Mouse (Mus musculus) neural tube, embryonic 14.5 days (tissue): ENCODE results near the gene Astn2. TPM values are rescaled to one million over a fixed set of nuclear protein-coding genes. Genes with fewer than 3 reads are reported as not detected.
"Not testable (repeated sequence)": the region's sequence is repeated elsewhere in the genome, so short reads cannot be mapped to it uniquely, and the experiment has no call there.

Experiments used
- ATAC-seq: fragments of 200-750 bp; cut with Nextera tagmentation; 2 replicates; pipeline ENCODE4 v1.8.0; 2017; ENCODE audit warnings: low read depth, mild to moderate bottlenecking, moderate TSS enrichment, moderate library complexity
- H3K27ac ChIP-seq: fragments of 300-500 bp; sonication (generic); 2 replicates; pipeline ENCODE4 v1.5.1; 2014; ENCODE audit warnings: low read depth, mild to moderate bottlenecking, control low read depth, low read length, moderate library complexity, mixed read lengths
- H3K27me3 ChIP-seq: fragments of 300-500 bp; sonication (generic); 2 replicates; pipeline ENCODE4 v1.6.1; 2014; ENCODE audit warnings: low read length; ENCODE audit not compliant: control insufficient read depth, insufficient read depth
- H3K36me3 ChIP-seq: fragments of 300-500 bp; sonication (generic); 2 replicates; pipeline ENCODE4 v1.6.1; 2014; ENCODE audit warnings: low read length, mixed read lengths; ENCODE audit not compliant: control insufficient read depth, insufficient read depth
- H3K4me1 ChIP-seq: fragments of 300-500 bp; sonication (generic); 2 replicates; pipeline ENCODE4 v1.6.1; 2014; ENCODE audit warnings: low read length; ENCODE audit not compliant: control insufficient read depth, insufficient read depth
- H3K4me2 ChIP-seq: fragments of 300-500 bp; sonication (generic); 2 replicates; pipeline ENCODE4 v1.6.1; 2014; ENCODE audit warnings: mild to moderate bottlenecking, low read depth, low read length, control low read depth
- H3K4me3 ChIP-seq: fragments of 300-500 bp; sonication (generic); 2 replicates; pipeline ENCODE4 v1.5.1; 2014; ENCODE audit warnings: low read depth, low read length, control low read depth, mixed read lengths
- H3K9ac ChIP-seq: fragments of 300-500 bp; sonication (generic); replicated peaks from 2 replicates; pipeline ENCODE4 v1.6.1; 2014; ENCODE audit warnings: low read depth, mild to moderate bottlenecking, control low read depth, low read length, mixed read lengths
- H3K9me3 ChIP-seq: fragments of 300-500 bp; sonication (generic); 2 replicates; pipeline ENCODE4 v1.6.1; 2016; ENCODE audit warnings: low read length; ENCODE audit not compliant: control insufficient read depth
- WGBS: fragments of 180-500 bp; shearing (Covaris S2); extraction: QIAGEN DNeasy Blood & Tissue Kit; methylation state at CpG from one replicate; pipeline ENCODE4 v1.1.7; 2014; 5-methylcytosine and 5-hydroxymethylcytosine counted together
- polyA plus RNA-seq: library from polyadenylated mRNA; unstranded; fragments of >200 nt; fragmentation: Nextera tagmentation; extraction: Ambion mirVana; gene quantifications from 2 replicates; pipeline ENCODE4 v1.2.1, GENCODE M21; 2014

Gene Astn2
- polyA plus RNA-seq, 1 experiment from 2014 or later, result 6.3 TPM

DNA sequence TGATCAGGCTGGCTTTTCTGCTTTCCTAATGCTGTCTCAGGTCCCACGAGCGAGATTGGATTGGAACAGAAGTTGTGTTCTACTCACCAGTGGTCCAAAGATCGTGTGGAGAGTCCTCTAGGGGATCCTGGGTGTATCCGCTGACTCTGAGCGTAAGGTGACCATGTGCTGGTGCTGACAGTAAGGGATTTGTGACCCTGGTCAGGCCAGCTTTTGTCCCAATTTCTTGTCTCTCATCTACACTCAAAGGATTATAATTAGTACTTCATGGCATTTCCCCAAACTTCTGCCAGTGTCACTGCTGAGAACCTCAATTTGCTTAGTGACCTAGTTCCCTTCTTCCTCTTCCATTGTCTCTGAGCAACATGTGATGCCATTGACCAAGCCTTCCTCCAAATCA lies 710.4 kb downstream of the Astn2 start:
- H3K36me3 ChIP-seq, result no peaks in the 10 kb centered on the region
- H3K9ac ChIP-seq, result no peak overlapping the region
- H3K9me3 ChIP-seq, result no peaks in the 10 kb centered on the region
- no peak overlapping the region for H3K4me2 ChIP-seq
- H3K27me3 ChIP-seq, result no peaks in the 10 kb centered on the region
- no peak for ATAC-seq
- no peaks in the 10 kb centered on the region for H3K4me1 ChIP-seq
- WGBS, result 85% methylated on average over 5 of the region's 5 CpGs
- no peak overlapping the region for H3K4me3 ChIP-seq
- no peak overlapping the region for H3K27ac ChIP-seq

DNA sequence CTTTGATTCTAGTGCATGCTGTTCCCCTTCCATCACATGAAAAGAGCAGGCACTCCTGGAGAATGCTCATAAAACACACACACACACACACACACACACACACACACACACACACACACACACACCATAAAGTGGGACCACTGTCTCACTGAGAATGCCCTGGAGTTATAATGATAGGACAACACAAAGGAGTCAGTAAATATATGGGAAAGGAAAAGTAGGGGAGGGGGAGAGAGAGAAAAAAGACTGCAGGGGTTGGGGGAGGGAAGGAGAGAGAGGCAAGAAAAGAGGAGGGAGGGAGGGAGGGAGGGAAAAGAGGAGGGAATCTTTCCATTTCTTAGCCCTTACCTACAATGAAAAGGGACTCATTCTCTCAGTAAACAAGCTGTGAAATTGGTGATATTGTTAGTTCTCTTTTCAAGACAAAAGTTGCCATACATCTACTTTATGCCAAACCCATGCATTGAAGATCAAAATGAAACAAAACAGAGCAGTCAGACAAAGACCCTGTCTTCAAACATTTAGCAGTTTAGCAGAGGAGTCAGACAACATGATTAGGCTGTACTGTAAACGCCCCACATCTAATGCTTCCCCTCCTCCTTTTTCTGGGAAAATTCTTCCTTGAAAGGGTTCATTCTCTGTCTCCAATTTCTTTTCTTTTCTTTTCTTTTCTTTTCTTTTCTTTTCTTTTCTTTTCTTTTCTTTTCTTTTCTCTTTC lies 717.2 kb downstream of the Astn2 start:
- H3K36me3 ChIP-seq, result no peaks in the 10 kb centered on the region
- no peak overlapping the region for H3K4me2 ChIP-seq
- H3K4me1 ChIP-seq, result no peaks in the 10 kb centered on the region
- H3K9ac ChIP-seq, result no peak overlapping the region
- H3K27ac ChIP-seq, result no peak overlapping the region
- ATAC-seq, result peak; percentile 87
- no peak overlapping the region for H3K4me3 ChIP-seq
- H3K27me3 ChIP-seq, result no peaks in the 10 kb centered on the region
- H3K9me3 ChIP-seq, result no peaks in the 10 kb centered on the region
- 10% methylated on average over 1 of the region's 1 CpGs for WGBS

DNA sequence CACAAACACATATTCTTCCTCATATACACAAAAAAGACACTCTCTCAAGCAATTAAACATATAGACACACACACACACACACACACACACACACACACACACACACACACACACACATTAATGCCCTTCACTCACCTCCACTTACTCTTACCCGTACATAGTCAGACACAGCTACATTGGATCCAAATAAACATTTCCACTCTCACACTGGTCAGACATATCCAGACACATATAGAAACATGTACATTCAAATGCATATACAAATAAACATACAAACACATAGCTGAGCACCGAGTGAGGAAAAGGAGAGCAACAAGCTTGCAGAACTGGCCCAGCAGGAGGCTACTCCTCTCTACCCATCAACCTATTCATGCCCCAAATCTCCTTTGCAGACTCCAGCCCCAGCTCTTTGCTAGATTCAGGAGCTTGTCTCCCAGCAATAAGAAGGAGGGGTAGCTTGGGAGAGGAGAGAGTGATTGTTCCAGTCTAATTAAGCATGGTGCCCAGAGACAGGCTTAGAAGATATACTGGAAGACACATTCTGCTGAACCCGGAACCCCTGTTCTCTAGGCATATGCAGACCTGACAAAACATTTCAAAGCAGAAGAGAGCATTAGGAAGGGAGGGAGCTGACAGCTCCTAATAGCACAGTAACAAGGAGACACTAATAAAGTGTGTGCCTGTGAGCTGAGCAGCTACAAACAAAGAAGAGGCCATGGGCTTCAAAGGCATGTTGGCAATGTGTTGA lies 718.0 kb downstream of the Astn2 start:
- H3K27ac ChIP-seq, result peak overlapping the region; percentile 10; the same call in 1 of the 2 replicates
- no peaks in the 10 kb centered on the region for H3K4me1 ChIP-seq
- WGBS, result 15% methylated on average over 3 of the region's 3 CpGs

DNA sequence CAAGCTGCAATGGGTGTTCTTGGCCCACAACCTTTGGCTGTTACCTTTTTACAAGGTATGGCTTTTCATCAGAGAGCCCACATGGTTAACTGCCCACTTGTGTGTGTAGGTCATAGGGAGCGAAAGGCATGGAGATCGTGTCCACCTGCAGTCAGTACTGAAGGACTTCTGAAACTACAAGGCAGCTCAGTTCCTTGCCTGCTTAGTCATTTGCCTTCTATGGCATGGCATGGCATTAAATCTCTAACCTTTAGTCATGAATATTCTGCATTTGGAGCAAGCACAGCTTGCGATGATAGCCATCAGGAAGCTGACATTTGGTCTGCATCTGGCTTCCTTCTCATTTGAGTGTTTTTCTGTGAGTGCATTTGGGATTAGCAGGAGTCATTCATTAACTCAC lies 720.0 kb downstream of the Astn2 start:
- H3K36me3 ChIP-seq, result no peaks in the 10 kb centered on the region
- no peak overlapping the region for H3K4me2 ChIP-seq
- no peak overlapping the region for H3K4me3 ChIP-seq
- no peak for ATAC-seq
- WGBS, result 81% methylated on average over 3 of the region's 3 CpGs
- no peak overlapping the region for H3K9ac ChIP-seq
- H3K4me1 ChIP-seq, result no peaks in the 10 kb centered on the region
- no peaks in the 10 kb centered on the region for H3K9me3 ChIP-seq
- H3K27me3 ChIP-seq, result no peaks in the 10 kb centered on the region
- H3K27ac ChIP-seq, result no peak overlapping the region

More for the DNA sequence above, 718.0 kb downstream of the Astn2 start:
- Histone ChIP-seq H3K9ac (no peak overlapping the region), H3K4me2 (no peak overlapping the region), H3K27me3 (no peaks in the 10 kb centered on the region), H3K4me3 (no peak overlapping the region), H3K36me3 (no peaks in the 10 kb centered on the region), H3K9me3 (no peaks in the 10 kb centered on the region)
- ATAC-seq, result peak; percentile 87

DNA sequence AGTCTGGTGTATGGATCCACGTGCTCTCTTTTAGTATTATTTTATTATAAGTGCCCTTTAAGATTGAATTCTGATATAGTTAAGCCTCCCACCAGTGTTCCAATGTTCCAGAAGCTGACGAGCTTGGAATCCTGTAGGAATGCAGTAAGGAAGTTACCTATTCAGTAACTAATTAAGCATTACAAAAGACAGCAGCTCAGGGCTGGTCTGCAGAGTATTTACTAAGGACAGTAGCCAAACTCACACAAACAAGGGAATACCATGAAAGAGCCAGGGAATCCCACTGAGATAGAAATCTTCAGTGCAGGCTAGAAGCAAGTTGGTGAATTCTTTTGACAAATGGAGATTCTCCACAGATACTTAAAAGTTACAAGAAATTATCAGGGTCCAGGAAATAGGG lies 724.6 kb downstream of the Astn2 start:
- H3K36me3 ChIP-seq, H3K4me3 ChIP-seq, H3K9ac ChIP-seq, H3K27ac ChIP-seq, H3K27me3 ChIP-seq, H3K9me3 ChIP-seq, ATAC-seq, H3K4me1 ChIP-seq, H3K4me2 ChIP-seq: not testable (repeated sequence)
- WGBS, result 35% methylated on average over 2 of the region's 2 CpGs

DNA sequence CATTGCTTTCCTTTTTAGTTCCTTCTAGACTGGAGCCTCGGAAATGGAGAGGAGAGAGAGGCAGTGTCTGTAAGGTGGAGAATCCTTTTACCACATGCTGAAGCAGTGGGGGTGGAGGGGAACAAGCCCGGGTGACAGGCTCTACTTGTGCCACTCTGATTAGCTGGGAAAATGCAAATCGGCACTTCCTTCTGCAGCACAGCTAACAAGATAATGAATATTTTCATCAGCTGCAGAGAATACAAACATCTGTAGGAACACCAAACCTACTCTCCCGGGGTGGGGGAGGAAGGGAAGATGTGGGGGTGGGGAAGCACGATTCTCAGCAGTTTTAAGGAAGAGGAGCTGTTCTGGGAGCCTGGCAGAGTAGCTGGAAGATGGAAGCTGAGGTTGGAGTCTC lies 725.5 kb downstream of the Astn2 start:
- Histone ChIP-seq H3K27ac (no peak overlapping the region), H3K9me3 (no peaks in the 10 kb centered on the region), H3K4me2 (no peak overlapping the region), H3K4me1 (no peaks in the 10 kb centered on the region), H3K36me3 (no peaks in the 10 kb centered on the region), H3K4me3 (no peak overlapping the region), H3K9ac (no peak overlapping the region), H3K27me3 (no peaks in the 10 kb centered on the region)
- 33% methylated on average over 5 of the region's 5 CpGs for WGBS
- ATAC-seq, result no peak

DNA sequence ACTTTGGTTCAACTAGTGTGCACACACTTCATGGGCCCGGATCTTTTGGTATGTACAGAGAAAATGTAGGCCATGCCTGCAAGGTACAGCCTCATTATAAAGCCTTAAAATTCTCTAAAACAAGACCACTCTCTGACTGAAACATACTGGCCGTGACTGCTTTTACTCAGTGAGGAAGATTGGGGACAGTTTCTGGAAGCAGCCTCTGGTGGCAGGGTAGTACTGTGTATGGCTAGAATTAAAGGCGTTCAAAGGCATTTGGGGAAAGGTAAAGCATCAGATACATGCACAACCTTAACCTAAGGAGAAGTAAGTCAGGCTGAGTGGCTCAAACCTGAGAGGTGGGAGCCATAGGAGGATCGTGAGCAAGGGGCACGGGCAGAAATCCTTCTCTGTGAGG lies 725.9 kb downstream of the Astn2 start:
- no peak overlapping the region for H3K27ac ChIP-seq

DNA sequence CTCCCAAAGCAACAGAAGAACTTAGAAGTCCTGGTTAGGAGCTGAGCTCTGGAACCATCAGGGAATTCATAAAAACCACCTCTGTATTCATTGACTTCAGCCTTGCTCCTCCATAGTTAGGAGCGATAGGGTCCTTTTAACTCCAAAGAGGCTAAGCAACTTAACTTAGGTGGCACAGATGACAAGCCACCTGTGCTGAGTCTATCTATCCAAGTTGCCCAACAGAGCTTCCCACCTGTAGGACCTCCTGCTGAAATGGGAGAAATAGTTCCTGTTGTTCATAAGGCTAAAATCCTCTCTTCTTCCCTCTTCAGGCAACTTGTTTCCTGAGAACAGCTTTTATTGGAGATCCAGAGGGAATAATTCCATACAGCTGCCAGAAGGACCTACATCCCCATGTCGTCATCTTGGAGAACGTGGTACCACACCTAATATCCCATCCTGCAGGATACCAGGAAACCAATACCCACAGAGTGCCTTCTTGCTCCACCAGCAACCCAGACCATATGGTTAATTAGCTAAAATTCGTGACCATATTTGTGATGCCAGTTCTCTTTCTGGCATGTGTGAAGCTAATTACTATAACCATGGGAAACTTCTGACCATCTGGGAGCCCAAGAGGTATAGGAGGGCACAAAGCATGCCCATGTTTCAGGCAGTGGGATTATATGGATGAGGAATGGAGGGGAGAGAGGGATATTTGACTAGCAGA lies 730.0 kb downstream of the Astn2 start:
- no peak overlapping the region for H3K27ac ChIP-seq
- no peak overlapping the region for H3K4me3 ChIP-seq
- no peaks in the 10 kb centered on the region for H3K27me3 ChIP-seq
- 79% methylated on average over 4 of the region's 4 CpGs for WGBS
- H3K9ac ChIP-seq, result no peak overlapping the region
- ATAC-seq, result no peak
- no peaks in the 10 kb centered on the region for H3K4me1 ChIP-seq
- H3K36me3 ChIP-seq, result no peaks in the 10 kb centered on the region
- H3K9me3 ChIP-seq, result no peaks in the 10 kb centered on the region
- H3K4me2 ChIP-seq, result no peak overlapping the region

More for the DNA sequence above, 725.9 kb downstream of the Astn2 start:
- H3K27me3 ChIP-seq, result no peaks in the 10 kb centered on the region
- no peak overlapping the region for H3K9ac ChIP-seq
- WGBS, result 81% methylated on average over 5 of the region's 5 CpGs
- H3K4me1 ChIP-seq, result no peaks in the 10 kb centered on the region
- H3K36me3 ChIP-seq, result no peaks in the 10 kb centered on the region
- H3K4me2 ChIP-seq, result no peak overlapping the region
- no peaks in the 10 kb centered on the region for H3K9me3 ChIP-seq
- no peak for ATAC-seq
- no peak overlapping the region for H3K4me3 ChIP-seq

DNA sequence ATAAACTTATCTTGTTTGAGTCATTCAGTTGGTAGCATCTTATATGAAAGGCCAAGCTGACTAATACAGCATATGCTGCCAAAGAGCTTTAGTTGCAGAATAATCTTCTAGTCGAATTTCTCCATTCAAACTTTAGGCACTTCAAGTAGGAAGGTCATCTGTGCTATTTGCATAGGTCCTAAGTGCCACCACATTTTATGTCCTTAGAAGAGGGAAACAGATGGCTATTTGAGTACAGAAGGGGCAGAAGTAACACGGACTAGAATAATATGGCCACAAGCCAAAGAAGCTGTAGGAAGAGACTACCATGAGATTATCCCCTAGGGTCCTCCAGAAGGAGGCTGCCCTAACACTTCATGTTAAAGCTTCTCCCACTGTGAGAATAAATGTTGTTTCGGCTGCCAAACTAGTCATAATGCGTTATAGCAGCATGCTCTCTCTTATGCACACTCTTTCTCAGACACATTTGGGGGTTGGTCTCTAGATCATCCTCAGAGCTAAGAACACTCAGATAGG lies 730.9 kb downstream of the Astn2 start:
- no peak for ATAC-seq
- Histone ChIP-seq H3K4me2 (no peak overlapping the region), H3K9ac (no peak overlapping the region), H3K9me3 (no peaks in the 10 kb centered on the region), H3K27me3 (no peaks in the 10 kb centered on the region), H3K4me1 (no peaks in the 10 kb centered on the region), H3K27ac (no peak overlapping the region), H3K36me3 (no peaks in the 10 kb centered on the region), H3K4me3 (no peak overlapping the region)
- 73% methylated on average over 4 of the region's 4 CpGs for WGBS
